Mouse (Mus musculus) midbrain, embryonic 16.5 days (tissue): ENCODE measurements at regions not wholly inside any gene's neighbourhood (a gene's known extent, or its start where the extent isn't known, plus 50 kb on each side); places are given as distances from the start of the nearest gene placed in this dataset.

Experiments used
- ATAC-seq: fragments of 200-750 bp; cut with Nextera tagmentation; 2 replicates; pipeline ENCODE4 v1.8.0; 2017; ENCODE audit warnings: moderate TSS enrichment
- H3K27ac ChIP-seq: fragments of 300-500 bp; sonication (generic); 2 replicates; pipeline ENCODE4 v1.5.1; 2014; ENCODE audit warnings: mild to moderate bottlenecking, low read length, mixed read lengths
- H3K27me3 ChIP-seq: fragments of 300-500 bp; sonication (generic); 2 replicates; pipeline ENCODE4 v1.6.1; 2014; ENCODE audit warnings: low read depth, low read length, mixed read lengths; ENCODE audit not compliant: control insufficient read depth, insufficient read depth
- H3K36me3 ChIP-seq: fragments of 300-500 bp; sonication (generic); 2 replicates; pipeline ENCODE4 v1.6.1; 2014; ENCODE audit warnings: mild to moderate bottlenecking, low read length, moderate library complexity, mixed read lengths; ENCODE audit not compliant: control insufficient read depth, insufficient read depth
- H3K4me1 ChIP-seq: fragments of 300-500 bp; sonication (generic); 2 replicates; pipeline ENCODE4 v1.6.1; 2014; ENCODE audit warnings: mild to moderate bottlenecking, low read length, mixed read lengths; ENCODE audit not compliant: control insufficient read depth, insufficient read depth
- H3K4me2 ChIP-seq: fragments of 300-500 bp; sonication (generic); 2 replicates; pipeline ENCODE4 v1.6.1; 2014; ENCODE audit warnings: mild to moderate bottlenecking, low read length, mixed read lengths
- H3K4me3 ChIP-seq: fragments of 300-500 bp; sonication (generic); 2 replicates; pipeline ENCODE4 v1.5.1; 2014; ENCODE audit warnings: low read depth, mild to moderate bottlenecking, low read length, moderate library complexity, mixed read lengths
- H3K9ac ChIP-seq: fragments of 300-500 bp; sonication (generic); 2 replicates; pipeline ENCODE4 v1.6.1; 2014; ENCODE audit warnings: low read depth, low read length, mixed read lengths
- H3K9me3 ChIP-seq: fragments of 300-500 bp; sonication (generic); replicated peaks from 2 replicates; pipeline ENCODE4 v1.6.1; 2014; ENCODE audit warnings: mild to moderate bottlenecking, low read length, mixed read lengths; ENCODE audit not compliant: control insufficient read depth, poor library complexity, severe bottlenecking
- WGBS: fragments of 180-500 bp; shearing (Covaris S2); extraction: QIAGEN DNeasy Blood & Tissue Kit; methylation state at CpG from one replicate; pipeline ENCODE4 v1.1.7; 2014; 5-methylcytosine and 5-hydroxymethylcytosine counted together

DNA sequence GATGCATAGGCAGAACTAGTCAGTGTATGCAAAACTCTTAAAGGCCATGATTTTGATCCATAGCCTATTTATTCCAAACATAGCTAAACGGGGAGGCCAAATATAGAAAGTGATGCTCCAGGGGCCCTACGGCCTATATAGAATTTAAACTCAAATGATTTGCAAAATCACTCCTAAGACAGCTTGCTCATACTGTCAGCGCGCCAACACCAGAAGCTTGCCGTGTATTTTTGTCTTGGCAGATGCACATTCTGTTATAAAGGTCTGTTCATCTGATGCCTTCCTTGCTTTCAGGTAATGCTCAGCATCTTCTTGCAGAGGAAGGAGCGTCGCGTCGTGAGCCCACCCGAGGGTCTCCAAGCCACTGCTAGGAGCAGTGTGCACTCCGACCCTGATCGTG is 184.8 kb upstream of the Gk2 start:
- no peaks in the 10 kb centered on the region for H3K9me3 ChIP-seq
- H3K4me3 ChIP-seq, result no peak overlapping the region
- no peak overlapping the region for H3K27ac ChIP-seq
- H3K27me3 ChIP-seq, result no peaks in the 10 kb centered on the region
- no peak overlapping the region for H3K9ac ChIP-seq
- no peaks in the 10 kb centered on the region for H3K4me1 ChIP-seq
- H3K4me2 ChIP-seq, result no peak overlapping the region
- no peak for ATAC-seq
- no peaks in the 10 kb centered on the region for H3K36me3 ChIP-seq
- 96% methylated on average over 12 of the region's 12 CpGs for WGBS

GRCm38 (mm10) chr5:97636357-97636756 is 179.5 kb upstream of the Gk2 start:
- Histone ChIP-seq H3K4me2 (no peak overlapping the region), H3K4me3 (no peak overlapping the region), H3K27ac (no peak overlapping the region), H3K36me3 (no peaks in the 10 kb centered on the region), H3K9me3 (no peaks in the 10 kb centered on the region), H3K27me3 (no peaks in the 10 kb centered on the region), H3K4me1 (no peaks in the 10 kb centered on the region), H3K9ac (no peak overlapping the region)
- 53% methylated on average over 7 of the region's 7 CpGs for WGBS
- peak; percentile 73 for ATAC-seq

DNA sequence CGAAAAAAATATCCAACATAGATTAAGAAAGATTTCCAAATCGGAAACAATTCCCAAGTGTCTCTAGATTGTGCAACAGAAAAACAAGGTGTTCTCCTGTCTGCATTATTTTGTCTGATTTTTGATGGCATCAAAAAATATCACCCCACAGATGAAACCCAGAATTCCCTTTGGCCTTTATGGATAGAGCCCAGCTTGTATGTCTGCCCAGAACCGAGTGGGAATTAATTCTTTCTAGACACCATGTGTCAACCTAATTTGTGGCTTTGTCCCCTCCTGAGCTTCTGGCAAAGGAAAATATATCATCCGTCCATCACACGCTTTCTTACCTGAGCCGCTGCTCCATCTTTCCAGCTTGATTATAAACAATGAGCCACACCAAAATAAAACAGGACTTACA is 176.9 kb upstream of the Gk2 start:
- no peaks in the 10 kb centered on the region for H3K9me3 ChIP-seq
- ATAC-seq, result no peak
- no peak overlapping the region for H3K4me3 ChIP-seq
- H3K27me3 ChIP-seq, result no peaks in the 10 kb centered on the region
- no peak overlapping the region for H3K27ac ChIP-seq
- H3K4me2 ChIP-seq, result no peak overlapping the region
- 83% methylated on average over 6 of the region's 6 CpGs for WGBS
- H3K4me1 ChIP-seq, result no peaks in the 10 kb centered on the region
- H3K9ac ChIP-seq, result no peak overlapping the region
- H3K36me3 ChIP-seq, result no peaks in the 10 kb centered on the region

DNA sequence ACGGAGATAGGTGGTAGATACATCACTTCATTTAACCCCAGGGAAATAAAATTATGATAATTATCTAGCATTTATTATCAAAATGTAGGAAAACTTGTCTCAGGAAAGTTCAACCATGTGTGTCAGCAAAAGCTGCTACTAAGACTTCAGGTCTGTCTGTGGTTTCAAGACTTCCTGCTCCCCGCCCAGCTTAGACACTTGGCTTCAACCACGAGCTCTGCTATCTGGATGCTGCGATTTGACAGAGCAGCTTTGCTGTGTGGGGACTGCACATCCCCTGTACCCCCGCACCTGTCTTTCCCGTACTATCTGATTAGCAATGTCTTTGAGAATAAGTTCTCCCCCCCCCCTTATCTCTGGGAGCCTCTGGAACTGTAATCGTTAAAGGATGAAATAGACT is 176.0 kb upstream of the Gk2 start:
- no peaks in the 10 kb centered on the region for H3K4me1 ChIP-seq
- H3K4me3 ChIP-seq, result no peak overlapping the region
- H3K27ac ChIP-seq, result no peak overlapping the region
- H3K4me2 ChIP-seq, result no peak overlapping the region
- H3K9ac ChIP-seq, result no peak overlapping the region
- no peaks in the 10 kb centered on the region for H3K9me3 ChIP-seq
- WGBS, result 92% methylated on average over 7 of the region's 7 CpGs
- H3K36me3 ChIP-seq, result no peaks in the 10 kb centered on the region
- H3K27me3 ChIP-seq, result no peaks in the 10 kb centered on the region
- no peak for ATAC-seq

DNA sequence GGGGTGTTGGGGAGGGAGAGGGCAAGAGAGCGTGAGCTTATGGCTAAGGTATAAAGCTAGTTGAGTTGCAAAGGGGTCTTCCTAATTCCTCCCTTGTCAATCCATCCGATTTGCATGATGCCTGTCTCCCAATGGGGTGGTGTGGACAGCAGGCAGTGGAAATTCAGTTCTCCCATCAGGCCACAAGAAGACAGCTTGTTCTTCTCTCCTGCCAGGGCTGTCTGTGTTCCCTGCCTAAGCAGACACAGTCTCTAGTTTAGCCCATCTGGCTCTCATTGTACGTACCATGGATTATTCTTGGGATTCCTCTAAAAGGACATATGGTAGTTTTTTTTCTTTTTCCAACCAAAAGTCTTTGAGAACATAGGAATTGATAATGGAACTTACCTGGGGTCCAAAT is 168.4 kb upstream of the Gk2 start:
- Histone ChIP-seq H3K9ac (no peak overlapping the region), H3K4me2 (no peak overlapping the region), H3K9me3 (no peaks in the 10 kb centered on the region), H3K36me3 (no peaks in the 10 kb centered on the region), H3K27ac (no peak overlapping the region), H3K4me1 (no peaks in the 10 kb centered on the region), H3K4me3 (no peak overlapping the region), H3K27me3 (no peaks in the 10 kb centered on the region)
- 84% methylated on average over 3 of the region's 3 CpGs for WGBS
- ATAC-seq, result no peak

- no peak overlapping the region for H3K4me2 ChIP-seq
- no peak overlapping the region for H3K9ac ChIP-seq
- no peaks in the 10 kb centered on the region for H3K9me3 ChIP-seq
- H3K4me3 ChIP-seq, result no peak overlapping the region
- 88% methylated on average over 2 of the region's 2 CpGs for WGBS
- no peaks in the 10 kb centered on the region for H3K4me1 ChIP-seq
- H3K27ac ChIP-seq, result no peak overlapping the region
- no peaks in the 10 kb centered on the region for H3K27me3 ChIP-seq
- H3K36me3 ChIP-seq, result no peaks in the 10 kb centered on the region
- no peak for ATAC-seq
Measured at GRCm38 (mm10) chr5:97619890-97620289, 163.1 kb upstream of the Gk2 start.

- ATAC-seq, result no peak
- no peak overlapping the region for H3K4me2 ChIP-seq
- H3K36me3 ChIP-seq, result no peaks in the 10 kb centered on the region
- no peak overlapping the region for H3K4me3 ChIP-seq
- 93% methylated on average over 4 of the region's 4 CpGs for WGBS
- H3K9me3 ChIP-seq, result no peaks in the 10 kb centered on the region
- no peak overlapping the region for H3K9ac ChIP-seq
- no peak overlapping the region for H3K27ac ChIP-seq
- no peaks in the 10 kb centered on the region for H3K4me1 ChIP-seq
- H3K27me3 ChIP-seq, result no peaks in the 10 kb centered on the region
Measured at GRCm38 (mm10) chr5:97618411-97618810, 161.6 kb upstream of the Gk2 start.

DNA sequence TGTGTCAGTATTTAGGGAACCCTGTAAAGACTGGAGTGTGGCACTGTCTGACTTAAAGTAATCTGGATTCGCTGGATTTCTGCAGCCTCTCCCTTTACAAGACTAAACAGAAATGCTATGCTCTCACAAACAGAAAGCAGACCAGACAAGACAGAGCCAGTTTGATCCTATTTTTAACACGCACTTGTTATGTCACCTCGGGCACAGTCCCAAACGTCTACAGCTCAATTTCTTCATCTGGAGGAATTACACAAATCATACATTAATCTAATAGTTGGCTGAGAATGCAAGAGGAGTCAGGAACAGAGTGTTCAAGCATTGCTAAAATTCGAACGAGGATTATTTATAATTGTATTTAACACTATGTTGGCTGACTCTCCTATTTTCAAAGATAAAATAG is 145.4 kb upstream of the Gk2 start:
- Histone ChIP-seq H3K36me3 (no peaks in the 10 kb centered on the region), H3K4me3 (no peak overlapping the region), H3K9me3 (no peaks in the 10 kb centered on the region), H3K4me1 (no peaks in the 10 kb centered on the region), H3K4me2 (no peak overlapping the region), H3K27ac (no peak overlapping the region), H3K9ac (no peak overlapping the region), H3K27me3 (no peaks in the 10 kb centered on the region)
- WGBS, result 79% methylated on average over 6 of the region's 6 CpGs
- no peak for ATAC-seq

DNA sequence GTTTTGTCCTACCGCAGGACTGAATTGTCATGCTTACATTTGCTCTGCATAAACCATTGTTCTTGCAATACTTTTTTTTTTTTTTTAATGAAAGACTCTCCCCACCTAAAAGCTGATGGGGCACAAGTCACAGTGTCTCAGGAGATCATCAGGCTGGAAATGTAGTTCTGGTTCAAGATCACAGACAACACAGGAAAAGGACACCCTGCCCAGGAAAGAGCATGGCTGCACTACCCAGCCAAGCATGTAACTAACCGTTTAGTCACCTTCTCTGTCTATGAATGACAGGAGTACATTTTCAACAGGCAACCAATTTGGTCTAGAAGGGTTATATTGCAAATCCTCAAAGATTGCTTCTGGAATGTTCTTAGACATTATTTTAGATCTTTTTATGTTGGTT is 144.6 kb upstream of the Gk2 start:
- ATAC-seq, result no peak
- no peaks in the 10 kb centered on the region for H3K4me1 ChIP-seq
- WGBS, result 68% methylated on average over 2 of the region's 2 CpGs
- no peaks in the 10 kb centered on the region for H3K36me3 ChIP-seq
- no peaks in the 10 kb centered on the region for H3K9me3 ChIP-seq
- H3K4me2 ChIP-seq, result no peak overlapping the region
- no peaks in the 10 kb centered on the region for H3K27me3 ChIP-seq
- no peak overlapping the region for H3K4me3 ChIP-seq
- no peak overlapping the region for H3K27ac ChIP-seq
- no peak overlapping the region for H3K9ac ChIP-seq

DNA sequence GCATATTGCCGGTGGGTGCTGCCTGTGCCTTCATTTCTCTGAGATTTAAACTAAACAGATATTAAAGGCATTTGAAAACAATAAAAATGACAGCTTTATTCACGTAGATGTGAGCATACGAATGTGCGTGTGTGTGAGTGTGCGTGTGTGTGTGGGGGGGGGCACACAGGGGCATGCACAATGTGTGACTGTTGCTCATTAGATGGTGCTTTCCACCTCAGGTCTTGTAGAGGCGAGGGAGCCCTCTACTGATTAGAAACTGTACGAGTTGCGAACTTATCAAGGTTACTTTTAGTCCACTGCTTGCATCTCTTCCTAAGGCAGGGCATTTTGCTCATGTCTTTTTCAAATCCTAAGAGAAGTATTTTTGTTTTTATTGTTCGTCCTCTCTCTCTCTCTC is 141.9 kb upstream of the Gk2 start:
- Histone ChIP-seq H3K27ac (no peak overlapping the region), H3K4me2 (no peak overlapping the region), H3K9ac (no peak overlapping the region), H3K9me3 (no peaks in the 10 kb centered on the region), H3K4me1 (no peaks in the 10 kb centered on the region), H3K4me3 (no peak overlapping the region), H3K36me3 (no peaks in the 10 kb centered on the region), H3K27me3 (no peaks in the 10 kb centered on the region)
- ATAC-seq, result no peak
- WGBS, result 79% methylated on average over 9 of the region's 9 CpGs
